Mouse (Mus musculus) ovary, adult 18-20 months (tissue): Measurements from ENCODE around the gene Olfr1323.

Experiments used
- DNase-seq: peaks from one replicate; pipeline ENCODE4 v3.0.0; 2022; ENCODE audit warnings: low spot score, mixed read lengths

Gene Olfr1323

DNA sequence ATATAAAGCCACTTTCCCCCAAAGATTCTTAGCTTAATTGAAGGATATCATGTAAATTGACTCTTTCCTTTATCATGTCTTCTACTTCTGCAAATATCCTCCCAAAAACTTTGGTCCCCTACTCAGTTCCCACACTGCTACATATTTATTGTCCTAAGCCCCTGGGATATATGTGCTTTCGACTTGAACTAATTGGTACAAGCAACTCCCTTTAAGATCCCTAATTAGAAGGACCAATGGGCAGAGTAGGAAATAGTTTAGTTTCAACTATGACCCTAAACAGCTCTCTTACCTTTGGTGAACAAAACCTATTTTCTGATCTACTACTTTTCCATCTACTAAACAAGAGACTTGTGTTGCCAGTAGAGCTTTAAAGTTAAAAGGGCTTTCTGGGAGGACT is at the start of gene Olfr1323:
Olfr1323 (minus strand) TSS at position 101 of the 400 bp plus-strand sequence.
- no peak for DNase-seq

DNA sequence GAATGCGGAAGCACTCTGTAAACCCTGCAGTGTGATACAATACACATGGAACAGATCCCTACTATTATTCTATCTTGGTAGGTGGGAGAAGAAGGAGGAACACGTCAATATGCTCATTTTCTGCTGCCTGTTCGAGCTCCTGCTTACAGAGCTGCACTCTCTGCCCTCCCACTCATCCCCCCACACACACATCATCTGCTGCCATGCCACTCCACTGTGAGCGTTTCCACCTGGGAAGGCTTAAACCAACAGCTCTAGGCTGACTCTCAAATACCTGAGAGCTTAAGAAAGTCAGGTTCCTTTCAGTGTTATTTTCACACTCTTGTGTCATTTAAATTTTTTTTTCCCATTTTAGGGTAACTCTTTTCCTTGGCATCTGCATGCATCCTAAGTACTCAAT is 6.9 kb downstream of the Olfr1323 start:
- no peak for DNase-seq
